Mouse (Mus musculus) liver, postnatal 0 days (tissue): ENCODE data around the gene Srsf1. TPM values are rescaled to one million over a fixed set of nuclear protein-coding genes. Genes with fewer than 3 reads are reported as not detected.

Experiments
- ATAC-seq: fragments of 200-750 bp; cut with Nextera tagmentation; 2 replicates; pipeline ENCODE4 v1.8.0; 2017; ENCODE audit warnings: mild to moderate bottlenecking, moderate library complexity
- DNase-seq: peaks from one replicate; pipeline ENCODE4 v3.0.0-alpha.2; 2016
- H3K27ac ChIP-seq: fragments of 300-500 bp; sonication (generic); 2 replicates; pipeline ENCODE4 v1.5.1; 2014; ENCODE audit warnings: antibody characterized with exemption, moderate library complexity, mild to moderate bottlenecking, low read depth
- H3K27me3 ChIP-seq: fragments of 300-500 bp; sonication (generic); 2 replicates; pipeline ENCODE4 v1.6.1; 2014; ENCODE audit warnings: low read length, control low read depth, mixed read lengths; ENCODE audit not compliant: insufficient read depth
- H3K36me3 ChIP-seq: fragments of 300-500 bp; sonication (generic); replicated peaks from 2 replicates; pipeline ENCODE4 v1.6.1; 2014; ENCODE audit warnings: mild to moderate bottlenecking, control low read depth, low read length, moderate library complexity, mixed read lengths; ENCODE audit not compliant: insufficient read depth
- H3K4me1 ChIP-seq: fragments of 300-500 bp; sonication (generic); 2 replicates; pipeline ENCODE4 v1.6.1; 2014; ENCODE audit warnings: antibody characterized with exemption, mild to moderate bottlenecking, control low read depth; ENCODE audit not compliant: insufficient read depth
- H3K4me2 ChIP-seq: fragments of 300-500 bp; sonication (generic); 2 replicates; pipeline ENCODE4 v1.6.1; 2014; ENCODE audit warnings: low read depth, mild to moderate bottlenecking, low read length, moderate library complexity, mixed read lengths
- H3K4me3 ChIP-seq: fragments of 300-500 bp; sonication (generic); 2 replicates; pipeline ENCODE4 v1.5.1; 2014; ENCODE audit warnings: low read depth, low read length
- H3K9ac ChIP-seq: fragments of 300-500 bp; sonication (generic); replicated peaks from 2 replicates; pipeline ENCODE4 v1.6.1; 2014; ENCODE audit warnings: mild to moderate bottlenecking, moderate library complexity
- H3K9me3 ChIP-seq: fragments of 300-500 bp; sonication (generic); 2 replicates; pipeline ENCODE4 v1.6.1; 2016; ENCODE audit warnings: mild to moderate bottlenecking, control low read depth, low read length, mixed read lengths
- CTCF ChIP-seq: sonication (generic); IDR thresholded peaks from 2 replicates; pipeline ENCODE4 v1.5.1; 2016; ENCODE audit warnings: antibody characterized with exemption, low read depth
- EP300 ChIP-seq: IDR thresholded peaks from 2 replicates; pipeline ENCODE4 v1.6.1; 2016; ENCODE audit warnings: antibody characterized with exemption, low read depth, mild to moderate bottlenecking
- WGBS: fragments of 180-500 bp; shearing (Covaris S2); extraction: QIAGEN DNeasy Blood & Tissue Kit; methylation state at CpG from one replicate; pipeline ENCODE4 v1.1.7; 2014; ENCODE audit not compliant: insufficient replicate concordance; 5-methylcytosine and 5-hydroxymethylcytosine counted together
- polyA plus RNA-seq: library from polyadenylated mRNA; unstranded; fragments of >200 nt; fragmentation: Nextera tagmentation; extraction: Ambion mirVana; gene quantifications from 2 replicates; pipeline ENCODE4 v1.2.1, GENCODE M21; 2015

The Srsf1 gene
- polyA plus RNA-seq, 1 experiment from 2014 or later, result 58.6 TPM

- Histone ChIP-seq H3K9ac (no peak overlapping the region), H3K9me3 (no peaks in the 10 kb centered on the region), H3K4me2 (no peak overlapping the region), H3K4me1 (peaks cover 8% of the 10 kb centered on the region), H3K27ac (no peak overlapping the region), H3K36me3 (no peaks in the 10 kb centered on the region), H3K4me3 (peak overlapping the region; percentile 57; the same call in 1 of the 2 replicates), H3K27me3 (peaks cover 37% of the 10 kb centered on the region)
- DNase-seq (no peak), ATAC-seq (no peak)
- no peak for TF ChIP-seq EP300
- no peak for TF ChIP-seq CTCF
- 40% methylated on average over 4 of the region's 4 CpGs for whole genome bisulfite sequencing
Observed at GRCm38 (mm10) chr11:88100170-88100569, 53.0 kb downstream of the Srsf1 start.

Other genes starting within 250 kb of the Srsf1 start
- not detected in 2 replicates for gene Lpo, start 219.1 kb upstream of the Srsf1 start, polyA plus RNA-seq
- 1.4 and 2.1 TPM in 2 replicates for gene Mks1, start 194.2 kb upstream of the Srsf1 start, polyA plus RNA-seq
- 0.52 and 0.65 TPM in 2 replicates for gene Epx, start 171.8 kb upstream of the Srsf1 start, polyA plus RNA-seq
- not detected in 2 replicates for gene Olfr462, start 155.1 kb upstream of the Srsf1 start, polyA plus RNA-seq
- gene Olfr463, start 150.0 kb upstream of the Srsf1 start, polyA plus RNA-seq, result not detected in 2 replicates
- not detected in 2 replicates for gene Olfr464, start 126.4 kb upstream of the Srsf1 start, polyA plus RNA-seq
- 10.5 and 11.0 TPM in 2 replicates for gene Dynll2, start 59.8 kb upstream of the Srsf1 start, polyA plus RNA-seq
- 6.3 TPM in 2 replicates for gene Vezf1, start 20.9 kb downstream of the Srsf1 start, polyA plus RNA-seq
- 1.2 and 1.6 TPM in 2 replicates for gene Cuedc1, start 50.7 kb downstream of the Srsf1 start, polyA plus RNA-seq
- gene Mrps23, start 157.0 kb downstream of the Srsf1 start, polyA plus RNA-seq, result 28.7 and 29.3 TPM in 2 replicates
- gene Ccdc182, start 246.7 kb downstream of the Srsf1 start, polyA plus RNA-seq, result not detected in 2 replicates